Mouse (Mus musculus): ENCODE measurements around the gene Osbpl10.

Gene Osbpl10

DNA sequence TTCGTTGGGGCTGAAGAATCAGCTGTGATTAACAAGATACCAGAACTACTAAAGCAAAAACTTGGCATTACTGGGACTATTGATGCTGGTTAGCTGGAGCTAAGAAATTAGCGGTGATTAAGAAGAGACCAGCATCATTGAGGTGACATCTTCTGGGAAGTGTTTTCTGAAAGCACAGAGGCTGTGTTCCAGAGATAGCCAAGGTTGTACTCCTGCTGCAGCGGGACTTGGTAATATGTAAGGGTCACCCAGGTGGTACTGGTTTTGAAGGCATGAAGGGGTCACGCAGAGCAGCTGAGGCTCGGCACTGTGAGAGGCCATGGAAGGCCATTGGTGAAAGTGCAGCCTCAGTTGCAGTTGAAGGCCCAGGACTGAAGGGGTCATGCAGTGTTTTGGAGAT, 294.1 kb downstream of the Osbpl10 start:
- peak in 1 of 2 experiments; percentile 20 for DNase-seq (ENCODE audit: low spot score in 2 of 2)

DNA sequence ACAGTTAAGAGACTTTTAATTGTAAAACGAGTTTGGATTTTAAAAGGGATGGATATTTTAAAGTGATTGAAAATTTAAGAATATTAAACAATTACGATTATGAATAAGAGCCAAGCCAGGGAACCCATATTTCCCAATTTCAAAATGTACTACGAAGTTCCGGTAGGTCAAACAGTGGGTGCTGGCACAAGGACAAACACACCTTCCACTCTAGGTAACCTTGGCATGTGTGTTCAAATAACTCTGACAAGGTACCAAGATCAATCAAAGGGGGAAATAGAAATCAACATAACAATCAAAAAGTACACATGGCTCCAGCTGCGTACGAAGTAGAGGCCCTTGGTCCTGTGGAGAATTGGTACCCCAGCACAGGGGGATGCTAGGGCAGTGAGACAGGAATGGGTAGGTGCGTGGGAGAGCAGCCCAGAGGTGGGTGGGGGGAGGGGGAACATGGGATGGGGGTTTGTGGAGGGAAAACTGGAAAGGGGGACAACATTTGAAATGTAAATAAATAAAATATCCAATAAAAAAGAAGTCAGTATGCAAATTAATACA, 294.8 kb downstream of the Osbpl10 start:
- DNase-seq (ENCODE audit: low spot score in 2 of 2): no peak

DNA sequence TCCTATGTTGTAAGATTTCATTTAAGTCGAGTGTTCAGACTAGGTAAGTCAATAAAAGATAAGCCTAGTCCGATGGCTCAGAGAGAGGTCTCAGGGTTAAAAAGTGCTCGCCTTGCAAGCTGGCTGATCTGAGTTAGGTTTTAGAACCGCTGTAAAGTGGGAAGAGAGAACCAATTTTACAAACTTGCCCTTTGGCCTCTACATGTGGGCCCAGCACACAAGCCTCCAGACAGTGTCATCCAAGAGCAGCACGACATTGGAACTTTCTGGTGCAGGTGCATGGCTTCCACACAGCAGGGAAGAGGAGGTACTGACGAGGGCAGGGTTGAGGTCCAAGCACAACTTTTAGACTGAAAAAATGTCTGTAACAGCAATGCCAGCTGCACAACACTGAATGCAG, 296.4 kb downstream of the Osbpl10 start:
- no peak for DNase-seq (ENCODE audit: low spot score in 2 of 2)

- no peak for DNase-seq (ENCODE audit: low spot score in 2 of 2)
Observed at GRCm38 (mm10) chr9:115278641-115279040, 300.3 kb downstream of the Osbpl10 start.
